Mouse (Mus musculus) intestine, postnatal 0 days (tissue): ENCODE measurements around the gene Ppy. TPM values are rescaled to one million over a fixed set of nuclear protein-coding genes. Genes with fewer than 3 reads are reported as not detected.

Experiments
- ATAC-seq: fragments of 200-750 bp; cut with Nextera tagmentation; 2 replicates; pipeline ENCODE4 v1.8.0; 2017; ENCODE audit warnings: mild to moderate bottlenecking, moderate TSS enrichment, moderate library complexity
- H3K27ac ChIP-seq: fragments of 300-500 bp; sonication (generic); 2 replicates; pipeline ENCODE4 v1.5.1; 2014; ENCODE audit warnings: mild to moderate bottlenecking, low read depth, low read length, moderate library complexity
- H3K27me3 ChIP-seq: fragments of 300-500 bp; sonication (generic); replicated peaks from 2 replicates; pipeline ENCODE4 v1.6.1; 2014; ENCODE audit warnings: low read length, mixed read lengths; ENCODE audit not compliant: control insufficient read depth, insufficient read depth
- H3K36me3 ChIP-seq: fragments of 300-500 bp; sonication (generic); 2 replicates; pipeline ENCODE4 v1.6.1; 2014; ENCODE audit warnings: mild to moderate bottlenecking, moderate library complexity; ENCODE audit not compliant: control insufficient read depth, insufficient read depth
- H3K4me1 ChIP-seq: fragments of 300-500 bp; sonication (generic); replicated peaks from 2 replicates; pipeline ENCODE4 v1.6.1; 2014; ENCODE audit warnings: antibody characterized with exemption, low read length, mixed read lengths; ENCODE audit not compliant: control insufficient read depth, insufficient read depth
- H3K4me2 ChIP-seq: fragments of 300-500 bp; sonication (generic); replicated peaks from 2 replicates; pipeline ENCODE4 v1.6.1; 2014; ENCODE audit warnings: low read depth, mild to moderate bottlenecking, moderate library complexity
- H3K4me3 ChIP-seq: fragments of 300-500 bp; sonication (generic); 2 replicates; pipeline ENCODE4 v1.5.1; 2014; ENCODE audit warnings: low read depth, low read length
- H3K9ac ChIP-seq: fragments of 300-500 bp; sonication (generic); 2 replicates; pipeline ENCODE4 v1.6.1; 2014; ENCODE audit warnings: mild to moderate bottlenecking, low read depth, low read length
- H3K9me3 ChIP-seq: fragments of 300-500 bp; sonication (generic); 2 replicates; pipeline ENCODE4 v1.6.1; 2016; ENCODE audit warnings: mixed run types; ENCODE audit not compliant: control insufficient read depth
- CTCF ChIP-seq: sonication (generic); IDR thresholded peaks from 2 replicates; pipeline ENCODE4 v1.5.1; 2016; ENCODE audit warnings: low read depth, mild to moderate bottlenecking, control low read depth, antibody characterized with exemption, moderate library complexity
- WGBS: fragments of 180-500 bp; shearing (Covaris S2); extraction: QIAGEN DNeasy Blood & Tissue Kit; methylation state at CpG from one replicate; pipeline ENCODE4 v1.1.7; 2014; 5-methylcytosine and 5-hydroxymethylcytosine counted together
- polyA plus RNA-seq: library from polyadenylated mRNA; unstranded; fragments of >200 nt; fragmentation: Nextera tagmentation; extraction: Ambion mirVana; gene quantifications from 2 replicates; pipeline ENCODE4 v1.2.1, GENCODE M21; 2015

Gene Ppy
- polyA plus RNA-seq = 1.2 and 3.4 TPM in 2 replicates

- ATAC-seq = no peak
- H3K4me1 ChIP-seq = no peaks in the 10 kb centered on the region
- TF ChIP-seq CTCF = no peak
- H3K9ac ChIP-seq = no peak within 1 kb of the TSS
- WGBS = 84% methylated on average over 4 of the region's 4 CpGs
- no peaks in the 10 kb centered on the region for H3K9me3 ChIP-seq
- H3K27ac ChIP-seq = no peak within 1 kb of the TSS
- no peak within 1 kb of the TSS for H3K4me2 ChIP-seq
- peaks cover 34% of the 10 kb centered on the region for H3K27me3 ChIP-seq
- no peaks in the 10 kb centered on the region for H3K36me3 ChIP-seq
- no peak within 1 kb of the TSS for H3K4me3 ChIP-seq
Observed at GRCm38 (mm10) chr11:102101219-102101618, at the start of gene Ppy. TSS of gene Ppy (minus strand) at chr11:102101319.

- peaks cover 10% of the 10 kb centered on the region; the same call in 1 of the 2 replicates for H3K27me3 ChIP-seq
- H3K36me3 ChIP-seq = peaks cover 16% of the 10 kb centered on the region; the same call in 1 of the 2 replicates
- peak overlapping the region; percentile 53 for H3K4me3 ChIP-seq
- H3K27ac ChIP-seq = no peak overlapping the region
- 0 out of 2 replicates have a peak overlapping the region, but pooled peaks have one; percentile 58 for H3K9ac ChIP-seq
- H3K9me3 ChIP-seq = no peaks in the 10 kb centered on the region
- TF ChIP-seq CTCF = peak; percentile 16; the same call in 1 of the 2 replicates
- peak overlapping the region; percentile 67 for H3K4me2 ChIP-seq
- WGBS = 21% methylated on average over 34 of the region's 34 CpGs
- ATAC-seq = no peak
- peaks cover 2% of the 10 kb centered on the region; the same call in 1 of the 2 replicates for H3K4me1 ChIP-seq
Observed at GRCm38 (mm10) chr11:102147213-102147989, 46.3 kb upstream of the Ppy start.

DNA sequence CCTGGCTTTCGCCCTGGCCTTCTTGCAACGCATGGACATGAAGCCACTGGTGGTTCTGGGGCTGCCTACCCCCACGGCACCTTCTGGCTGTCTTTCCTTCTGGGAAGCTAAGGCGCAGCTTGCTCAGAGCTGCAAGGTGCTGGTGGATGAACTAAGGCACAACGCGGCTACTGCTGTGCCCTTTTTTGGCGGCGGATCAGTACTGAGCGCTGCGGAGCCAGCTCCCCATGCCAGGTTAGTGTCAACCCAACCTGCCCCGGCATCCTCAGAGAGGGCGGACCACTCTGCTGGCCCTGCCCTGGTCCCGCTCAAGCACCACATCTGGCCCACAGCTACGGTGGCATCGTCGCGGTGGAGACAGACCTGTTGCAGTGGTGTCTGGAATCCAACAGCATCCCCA is 45.4 kb upstream of the Ppy start:
- Histone ChIP-seq H3K27me3 (peaks cover 10% of the 10 kb centered on the region; the same call in 1 of the 2 replicates), H3K9me3 (no peaks in the 10 kb centered on the region), H3K36me3 (peaks cover 7% of the 10 kb centered on the region; the same call in 1 of the 2 replicates), H3K27ac (peak overlapping the region; percentile 94), H3K4me3 (peak overlapping the region; percentile 53), H3K9ac (peak overlapping the region; percentile 58), H3K4me1 (peaks cover 2% of the 10 kb centered on the region; the same call in 1 of the 2 replicates), H3K4me2 (peak overlapping the region; percentile 67)
- no peak for TF ChIP-seq CTCF
- ATAC-seq = no peak
- WGBS = 11% methylated on average over 17 of the region's 17 CpGs

- ATAC-seq = peak; percentile 72
- no peaks in the 10 kb centered on the region for H3K9me3 ChIP-seq
- H3K36me3 ChIP-seq = peaks cover 4% of the 10 kb centered on the region; the same call in 1 of the 2 replicates
- peaks cover 2% of the 10 kb centered on the region; the same call in 1 of the 2 replicates for H3K4me1 ChIP-seq
- H3K9ac ChIP-seq = peak overlapping the region; percentile 58
- WGBS = 5% methylated on average over 16 of the region's 16 CpGs
- H3K27me3 ChIP-seq = peaks cover 10% of the 10 kb centered on the region; the same call in 1 of the 2 replicates
- no peak for TF ChIP-seq CTCF
- H3K4me3 ChIP-seq = peak overlapping the region; percentile 53
- H3K27ac ChIP-seq = peak overlapping the region; percentile 94
- peak overlapping the region; percentile 67 for H3K4me2 ChIP-seq
Observed at GRCm38 (mm10) chr11:102146005-102146404, 44.9 kb upstream of the Ppy start.

DNA sequence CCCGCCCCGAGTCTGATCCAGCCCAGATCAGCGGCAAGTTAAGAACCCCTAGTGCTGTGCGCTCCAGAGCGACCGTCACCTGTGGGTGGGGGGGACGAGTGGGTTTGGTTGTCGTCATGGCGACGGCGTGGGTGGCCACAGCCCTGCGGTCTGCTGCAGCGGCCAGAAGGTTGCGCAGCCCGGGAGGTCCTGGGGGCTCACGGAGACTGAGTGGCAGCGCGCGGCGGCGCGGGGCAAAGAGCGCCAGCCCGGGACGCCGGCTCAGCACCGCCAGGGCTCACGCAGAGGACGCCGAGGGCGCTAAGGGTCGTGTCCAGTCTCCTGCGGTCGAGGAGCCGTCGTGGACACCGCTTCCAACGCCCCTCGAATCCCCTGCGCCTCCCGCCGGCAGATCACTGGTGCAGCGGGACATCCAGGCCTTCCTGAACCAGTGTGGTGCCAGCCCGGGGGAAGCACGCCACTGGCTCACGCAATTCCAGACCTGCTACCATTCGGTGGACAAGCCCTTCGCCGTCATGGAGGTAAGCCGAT is 44.4 kb upstream of the Ppy start, which contains the start of gene Nags:
Nags (plus strand) TSS at position 43 of the 531 bp plus-strand sequence.
- 1% methylated on average over 48 of the region's 50 CpGs for WGBS
- Histone ChIP-seq H3K4me1 (peaks cover 2% of the 10 kb centered on the region; the same call in 1 of the 2 replicates), H3K4me3 (peak within 1 kb of the TSS; percentile 53), H3K27me3 (peaks cover 10% of the 10 kb centered on the region; the same call in 1 of the 2 replicates), H3K4me2 (peak within 1 kb of the TSS; percentile 67), H3K9me3 (no peaks in the 10 kb centered on the region), H3K9ac (peak within 1 kb of the TSS; percentile 58), H3K27ac (peak within 1 kb of the TSS; percentile 94), H3K36me3 (peaks cover 1% of the 10 kb centered on the region; the same call in 1 of the 2 replicates)
- TF ChIP-seq CTCF = no peak
- peak; percentile 16; the same call in 1 of the 2 replicates for ATAC-seq

DNA sequence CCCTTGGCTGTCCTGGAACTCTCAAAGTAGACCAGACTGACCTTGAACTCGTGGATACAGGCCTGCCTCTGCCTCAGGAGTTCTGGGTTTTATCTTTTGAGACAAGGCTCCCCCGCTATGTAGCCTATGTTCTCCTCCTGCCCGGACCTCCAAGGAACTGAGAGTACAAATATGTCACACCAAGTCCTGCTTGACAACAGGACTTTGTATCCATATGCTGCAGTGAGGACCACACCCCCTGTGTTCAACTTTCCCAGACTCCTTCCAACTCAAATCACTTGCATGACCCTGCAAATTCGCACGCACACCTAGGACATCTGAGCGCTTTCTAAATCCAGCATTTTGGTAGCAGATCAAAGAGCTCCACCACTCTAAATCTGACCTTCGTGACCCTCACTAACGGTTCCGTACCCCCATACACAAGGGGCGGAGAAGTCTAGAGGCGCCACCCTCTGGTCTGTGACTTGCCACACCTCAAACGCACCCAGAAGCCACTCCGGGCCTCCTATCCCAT is 43.9 kb upstream of the Ppy start:
- H3K27me3 ChIP-seq = peaks cover 10% of the 10 kb centered on the region; the same call in 1 of the 2 replicates
- peak overlapping the region; percentile 67 for H3K4me2 ChIP-seq
- peak overlapping the region; percentile 53 for H3K4me3 ChIP-seq
- H3K4me1 ChIP-seq = peaks cover 2% of the 10 kb centered on the region; the same call in 1 of the 2 replicates
- H3K27ac ChIP-seq = peak overlapping the region; percentile 94
- no peaks in the 10 kb centered on the region for H3K9me3 ChIP-seq
- peak; percentile 75 for ATAC-seq
- peak overlapping the region; percentile 58 for H3K9ac ChIP-seq
- H3K36me3 ChIP-seq = no peaks in the 10 kb centered on the region; the same call in 1 of the 2 replicates
- 19% methylated on average over 13 of the region's 13 CpGs for WGBS
- peak; percentile 45 for TF ChIP-seq CTCF
